Mouse (Mus musculus): Measurements from ENCODE around the gene Mecom. TPM values are rescaled to one million over a fixed set of nuclear protein-coding genes. Genes with fewer than 3 reads are reported as not detected.

Mecom gene
- polyA plus RNA-seq, 1 experiment: 1.8 TPM

DNA sequence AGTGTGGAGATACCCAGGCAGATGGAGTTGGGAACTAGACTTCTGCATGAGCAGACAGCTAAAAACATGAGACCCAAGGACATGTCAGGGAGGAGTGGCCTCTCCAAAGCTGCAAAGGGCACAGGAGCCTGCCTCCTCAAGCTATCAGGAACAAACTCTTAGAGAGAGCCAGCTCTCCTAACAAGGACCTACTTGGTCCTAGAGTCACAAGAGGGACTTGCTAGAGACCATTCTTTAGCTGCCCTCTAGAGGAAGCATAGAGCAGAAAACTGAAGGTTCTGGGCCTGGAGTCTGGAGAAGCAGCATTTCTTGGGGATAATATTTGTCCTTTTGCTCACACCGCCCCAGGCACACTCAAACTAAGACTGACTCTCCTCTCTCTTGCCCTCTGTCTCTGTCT lies 99.2 kb downstream of the Mecom start:
- H3K36me3 ChIP-seq (ENCODE audit: control insufficient read depth, insufficient read depth): no peaks in the 10 kb centered on the region
- H3K4me2 ChIP-seq (ENCODE audit: low read depth): no peak overlapping the region
- no peak overlapping the region for H3ac ChIP-seq (ENCODE audit: control insufficient read depth, insufficient read length)
- H3K27me3 ChIP-seq (ENCODE audit: control insufficient read depth, insufficient read depth, insufficient read length): no peaks in the 10 kb centered on the region
- TF ChIP-seq POLR2A (IDR thresholded peaks at IDR 0.05; ENCODE audit: insufficient read length, low read depth): no peak
- H3K79me2 ChIP-seq (ENCODE audit: control insufficient read depth, insufficient read depth): no peaks in the 10 kb centered on the region
- H3K4me3 ChIP-seq: no peak overlapping the region

DNA sequence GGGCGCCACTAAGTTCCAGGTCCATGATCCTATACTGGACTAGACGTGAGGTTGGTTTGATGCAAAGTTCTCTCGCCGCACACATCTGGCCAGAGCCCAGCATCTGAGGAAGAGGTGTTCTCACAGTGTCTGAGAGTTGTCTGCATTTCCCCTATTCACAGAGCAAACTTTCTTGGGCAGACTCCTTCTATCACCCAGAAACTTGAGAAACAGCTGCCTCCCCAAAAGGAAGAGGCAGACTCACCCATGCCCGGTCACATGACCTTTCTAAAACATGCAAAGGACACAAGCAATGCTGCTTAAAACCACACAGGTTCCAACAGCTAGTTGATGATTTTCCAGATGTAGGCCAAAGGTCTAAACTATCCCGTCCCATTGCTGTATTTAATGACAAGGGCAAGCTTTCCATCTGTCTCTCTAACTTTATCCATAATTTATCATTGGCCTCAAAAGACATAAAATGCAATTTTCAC lies 101.8 kb downstream of the Mecom start:
- no peaks in the 10 kb centered on the region for H3K36me3 ChIP-seq (ENCODE audit: control insufficient read depth, insufficient read depth)
- no peak for TF ChIP-seq SRF (IDR thresholded peaks at IDR 0.05; ENCODE audit: control insufficient read depth, insufficient read length, low read depth)
- TF ChIP-seq MYOD1 (IDR thresholded peaks at IDR 0.05; ENCODE audit: control insufficient read depth in 1 of 3, insufficient read length in 2 of 3, low read depth in 2 of 3): no peak
- no peak for TF ChIP-seq CEBPB (IDR thresholded peaks at IDR 0.05; ENCODE audit: insufficient read depth, poor library complexity, severe bottlenecking)
- no peak for TF ChIP-seq POLR2AphosphoS2 (IDR thresholded peaks at IDR 0.05; ENCODE audit: insufficient read length, low read depth)
- no peak for TF ChIP-seq MAX (IDR thresholded peaks at IDR 0.05; ENCODE audit: low read depth)
- no peaks in the 10 kb centered on the region for H3K27me3 ChIP-seq (ENCODE audit: control insufficient read depth, insufficient read depth, insufficient read length)
- H3K4me3 ChIP-seq: no peak overlapping the region
- H3K4me2 ChIP-seq (ENCODE audit: low read depth): no peak overlapping the region
- no peaks in the 10 kb centered on the region for H3K79me2 ChIP-seq (ENCODE audit: control insufficient read depth, insufficient read depth)
- H3ac ChIP-seq (ENCODE audit: control insufficient read depth, insufficient read length): no peak overlapping the region

GRCm38 (mm10) chr3:30445247-30445969 lies 102.4 kb downstream of the Mecom start:
- H3K36me3 ChIP-seq (ENCODE audit: control insufficient read depth, insufficient read depth): no peaks in the 10 kb centered on the region
- no peak overlapping the region for H3ac ChIP-seq (ENCODE audit: control insufficient read depth, insufficient read length)
- no peak overlapping the region for H3K4me2 ChIP-seq (ENCODE audit: low read depth)
- TF ChIP-seq MYOG (IDR thresholded peaks at IDR 0.05; ENCODE audit: control insufficient read depth in 1 of 3, insufficient read depth in 1 of 3, insufficient read length in 2 of 3, low read depth in 2 of 3) (no peak), POLR2AphosphoS2 (IDR thresholded peaks at IDR 0.05; ENCODE audit: insufficient read length, low read depth) (no peak), SRF (IDR thresholded peaks at IDR 0.05; ENCODE audit: control insufficient read depth, insufficient read length, low read depth) (no peak), TCF3 (IDR thresholded peaks at IDR 0.05; ENCODE audit: insufficient read length, low read depth) (no peak), E2F4 (IDR thresholded peaks at IDR 0.05; ENCODE audit: insufficient read depth) (no peak), REST (IDR thresholded peaks at IDR 0.05; ENCODE audit: insufficient read depth, insufficient read length) (no peak), CEBPB (IDR thresholded peaks at IDR 0.05; ENCODE audit: insufficient read depth, poor library complexity, severe bottlenecking) (no peak), USF1 (IDR thresholded peaks at IDR 0.05; ENCODE audit: low read depth) (no peak), MYOD1 (IDR thresholded peaks at IDR 0.05; ENCODE audit: control insufficient read depth in 1 of 3, insufficient read length in 2 of 3, low read depth in 2 of 3) (no peak), TCF12 (IDR thresholded peaks at IDR 0.05; ENCODE audit: insufficient read depth, poor library complexity, severe bottlenecking) (no peak), MAX (IDR thresholded peaks at IDR 0.05; ENCODE audit: low read depth) (no peak), POLR2A (IDR thresholded peaks at IDR 0.05; ENCODE audit: insufficient read length, low read depth) (no peak)
- H3K27me3 ChIP-seq (ENCODE audit: control insufficient read depth, insufficient read depth, insufficient read length): no peaks in the 10 kb centered on the region
- no peak overlapping the region for H3K4me3 ChIP-seq
- no peaks in the 10 kb centered on the region for H3K79me2 ChIP-seq (ENCODE audit: control insufficient read depth, insufficient read depth)

- Histone ChIP-seq H3K36me3 (ENCODE audit: control insufficient read depth, insufficient read depth) (no peaks in the 10 kb centered on the region), H3ac (ENCODE audit: control insufficient read depth, insufficient read length) (no peak overlapping the region), H3K79me2 (ENCODE audit: control insufficient read depth, insufficient read depth) (no peaks in the 10 kb centered on the region), H3K4me3 (no peak overlapping the region), H3K4me2 (ENCODE audit: low read depth) (no peak overlapping the region), H3K27me3 (ENCODE audit: control insufficient read depth, insufficient read depth, insufficient read length) (no peaks in the 10 kb centered on the region)
- TF ChIP-seq TCF3 (IDR thresholded peaks at IDR 0.05; ENCODE audit: insufficient read length, low read depth): no peak
- no peak for TF ChIP-seq MAX (IDR thresholded peaks at IDR 0.05; ENCODE audit: low read depth)
- TF ChIP-seq CEBPB (IDR thresholded peaks at IDR 0.05; ENCODE audit: insufficient read depth, poor library complexity, severe bottlenecking): no peak
- no peak for TF ChIP-seq REST (IDR thresholded peaks at IDR 0.05; ENCODE audit: insufficient read depth, insufficient read length)
- no peak for TF ChIP-seq POLR2A (IDR thresholded peaks at IDR 0.05; ENCODE audit: insufficient read length, low read depth)
- no peak for TF ChIP-seq TCF12 (IDR thresholded peaks at IDR 0.05; ENCODE audit: insufficient read depth, poor library complexity, severe bottlenecking)
- TF ChIP-seq E2F4 (IDR thresholded peaks at IDR 0.05; ENCODE audit: insufficient read depth): no peak
- no peak for TF ChIP-seq USF1 (IDR thresholded peaks at IDR 0.05; ENCODE audit: low read depth)
- no peak for TF ChIP-seq SRF (IDR thresholded peaks at IDR 0.05; ENCODE audit: control insufficient read depth, insufficient read length, low read depth)
These were observed 106.2 kb downstream of the Mecom start for GRCm38 (mm10) chr3:30441646-30442045.

GRCm38 (mm10) chr3:30438007-30438406 lies 109.8 kb downstream of the Mecom start:
- H3K4me3 ChIP-seq: no peak overlapping the region
- no peak for TF ChIP-seq USF1 (IDR thresholded peaks at IDR 0.05; ENCODE audit: low read depth)
- no peak for TF ChIP-seq REST (IDR thresholded peaks at IDR 0.05; ENCODE audit: insufficient read depth, insufficient read length)
- no peak for TF ChIP-seq MYOD1 (IDR thresholded peaks at IDR 0.05; ENCODE audit: control insufficient read depth in 1 of 3, insufficient read length in 2 of 3, low read depth in 2 of 3)
- no peak for TF ChIP-seq TCF3 (IDR thresholded peaks at IDR 0.05; ENCODE audit: insufficient read length, low read depth)
- no peak for TF ChIP-seq POLR2A (IDR thresholded peaks at IDR 0.05; ENCODE audit: insufficient read length, low read depth)
- no peak for TF ChIP-seq CEBPB (IDR thresholded peaks at IDR 0.05; ENCODE audit: insufficient read depth, poor library complexity, severe bottlenecking)
- TF ChIP-seq E2F4 (IDR thresholded peaks at IDR 0.05; ENCODE audit: insufficient read depth): no peak
- TF ChIP-seq TCF12 (IDR thresholded peaks at IDR 0.05; ENCODE audit: insufficient read depth, poor library complexity, severe bottlenecking): no peak
- no peak for TF ChIP-seq POLR2AphosphoS2 (IDR thresholded peaks at IDR 0.05; ENCODE audit: insufficient read length, low read depth)
- TF ChIP-seq MYOG (IDR thresholded peaks at IDR 0.05; ENCODE audit: control insufficient read depth in 1 of 3, insufficient read depth in 1 of 3, insufficient read length in 2 of 3, low read depth in 2 of 3): no peak
- no peak for TF ChIP-seq MAX (IDR thresholded peaks at IDR 0.05; ENCODE audit: low read depth)
- TF ChIP-seq SRF (IDR thresholded peaks at IDR 0.05; ENCODE audit: control insufficient read depth, insufficient read length, low read depth): no peak
- H3K36me3 ChIP-seq (ENCODE audit: control insufficient read depth, insufficient read depth): no peaks in the 10 kb centered on the region
- no peaks in the 10 kb centered on the region for H3K79me2 ChIP-seq (ENCODE audit: control insufficient read depth, insufficient read depth)
- no peak overlapping the region for H3ac ChIP-seq (ENCODE audit: control insufficient read depth, insufficient read length)
- no peak overlapping the region for H3K4me2 ChIP-seq (ENCODE audit: low read depth)
- no peaks in the 10 kb centered on the region for H3K27me3 ChIP-seq (ENCODE audit: control insufficient read depth, insufficient read depth, insufficient read length)
